Mouse (Mus musculus) intestine, postnatal 0 days (tissue): ENCODE measurements at regions not wholly inside any gene's neighbourhood (a gene's known extent, or its start where the extent isn't known, plus 50 kb on each side); places are given as distances from the start of the nearest gene placed in this dataset.

Experiments
- ATAC-seq: fragments of 200-750 bp; cut with Nextera tagmentation; 2 replicates; pipeline ENCODE4 v1.8.0; 2017; ENCODE audit warnings: mild to moderate bottlenecking, moderate TSS enrichment, moderate library complexity
- H3K27ac ChIP-seq: fragments of 300-500 bp; sonication (generic); 2 replicates; pipeline ENCODE4 v1.5.1; 2014; ENCODE audit warnings: mild to moderate bottlenecking, low read depth, low read length, moderate library complexity
- H3K27me3 ChIP-seq: fragments of 300-500 bp; sonication (generic); replicated peaks from 2 replicates; pipeline ENCODE4 v1.6.1; 2014; ENCODE audit warnings: low read length, mixed read lengths; ENCODE audit not compliant: control insufficient read depth, insufficient read depth
- H3K36me3 ChIP-seq: fragments of 300-500 bp; sonication (generic); 2 replicates; pipeline ENCODE4 v1.6.1; 2014; ENCODE audit warnings: mild to moderate bottlenecking, moderate library complexity; ENCODE audit not compliant: control insufficient read depth, insufficient read depth
- H3K4me1 ChIP-seq: fragments of 300-500 bp; sonication (generic); replicated peaks from 2 replicates; pipeline ENCODE4 v1.6.1; 2014; ENCODE audit warnings: antibody characterized with exemption, low read length, mixed read lengths; ENCODE audit not compliant: control insufficient read depth, insufficient read depth
- H3K4me2 ChIP-seq: fragments of 300-500 bp; sonication (generic); replicated peaks from 2 replicates; pipeline ENCODE4 v1.6.1; 2014; ENCODE audit warnings: low read depth, mild to moderate bottlenecking, moderate library complexity
- H3K4me3 ChIP-seq: fragments of 300-500 bp; sonication (generic); 2 replicates; pipeline ENCODE4 v1.5.1; 2014; ENCODE audit warnings: low read depth, low read length
- H3K9ac ChIP-seq: fragments of 300-500 bp; sonication (generic); 2 replicates; pipeline ENCODE4 v1.6.1; 2014; ENCODE audit warnings: mild to moderate bottlenecking, low read depth, low read length
- H3K9me3 ChIP-seq: fragments of 300-500 bp; sonication (generic); 2 replicates; pipeline ENCODE4 v1.6.1; 2016; ENCODE audit warnings: mixed run types; ENCODE audit not compliant: control insufficient read depth
- CTCF ChIP-seq: sonication (generic); IDR thresholded peaks from 2 replicates; pipeline ENCODE4 v1.5.1; 2016; ENCODE audit warnings: low read depth, mild to moderate bottlenecking, control low read depth, antibody characterized with exemption, moderate library complexity
- WGBS: fragments of 180-500 bp; shearing (Covaris S2); extraction: QIAGEN DNeasy Blood & Tissue Kit; methylation state at CpG from one replicate; pipeline ENCODE4 v1.1.7; 2014; 5-methylcytosine and 5-hydroxymethylcytosine counted together

- ATAC-seq = no peak
- 43% methylated on average over 11 of the region's 11 CpGs for WGBS
- Histone ChIP-seq H3K27me3 (no peaks in the 10 kb centered on the region), H3K4me1 (no peaks in the 10 kb centered on the region), H3K27ac (no peak overlapping the region), H3K9ac (no peak overlapping the region), H3K9me3 (no peaks in the 10 kb centered on the region), H3K4me3 (no peak overlapping the region), H3K36me3 (no peaks in the 10 kb centered on the region), H3K4me2 (no peak overlapping the region)
- TF ChIP-seq CTCF = no peak
Measured at GRCm38 (mm10) chr1:90486349-90486839, 116.4 kb upstream of the Cops8 start.

GRCm38 (mm10) chr1:90487886-90488285 is 114.9 kb upstream of the Cops8 start:
- Histone ChIP-seq H3K27ac (no peak overlapping the region), H3K9me3 (no peaks in the 10 kb centered on the region), H3K36me3 (no peaks in the 10 kb centered on the region), H3K27me3 (no peaks in the 10 kb centered on the region), H3K4me3 (no peak overlapping the region), H3K4me2 (no peak overlapping the region), H3K4me1 (no peaks in the 10 kb centered on the region), H3K9ac (no peak overlapping the region)
- no peak for ATAC-seq
- no peak for TF ChIP-seq CTCF
- WGBS = 80% methylated on average over 2 of the region's 2 CpGs

GRCm38 (mm10) chr1:90488991-90489390 is 113.8 kb upstream of the Cops8 start:
- no peaks in the 10 kb centered on the region for H3K36me3 ChIP-seq
- H3K4me1 ChIP-seq = no peaks in the 10 kb centered on the region
- no peak overlapping the region for H3K4me3 ChIP-seq
- H3K27ac ChIP-seq = no peak overlapping the region
- ATAC-seq = no peak
- TF ChIP-seq CTCF = no peak
- 77% methylated on average over 2 of the region's 2 CpGs for WGBS
- no peak overlapping the region for H3K4me2 ChIP-seq
- no peaks in the 10 kb centered on the region for H3K9me3 ChIP-seq
- no peaks in the 10 kb centered on the region for H3K27me3 ChIP-seq
- no peak overlapping the region for H3K9ac ChIP-seq

- Histone ChIP-seq H3K27me3 (no peaks in the 10 kb centered on the region), H3K27ac (no peak overlapping the region), H3K9ac (no peak overlapping the region), H3K9me3 (no peaks in the 10 kb centered on the region), H3K4me2 (no peak overlapping the region), H3K36me3 (no peaks in the 10 kb centered on the region), H3K4me3 (no peak overlapping the region), H3K4me1 (no peaks in the 10 kb centered on the region)
- ATAC-seq = no peak
- 62% methylated on average over 10 of the region's 10 CpGs for WGBS
- TF ChIP-seq CTCF = no peak
Measured at GRCm38 (mm10) chr1:90490335-90490734, 112.4 kb upstream of the Cops8 start.

- ATAC-seq = no peak
- H3K27ac ChIP-seq = no peak overlapping the region
Measured at GRCm38 (mm10) chr1:90493481-90493880, 109.3 kb upstream of the Cops8 start.

GRCm38 (mm10) chr1:90495174-90495573 is 107.6 kb upstream of the Cops8 start:
- Histone ChIP-seq H3K4me3 (no peak overlapping the region), H3K36me3 (no peaks in the 10 kb centered on the region), H3K27ac (no peak overlapping the region), H3K9me3 (no peaks in the 10 kb centered on the region), H3K4me2 (no peak overlapping the region), H3K4me1 (no peaks in the 10 kb centered on the region), H3K9ac (no peak overlapping the region), H3K27me3 (no peaks in the 10 kb centered on the region)
- WGBS = 66% methylated on average over 9 of the region's 9 CpGs
- no peak for ATAC-seq
- TF ChIP-seq CTCF = no peak

More at GRCm38 (mm10) chr1:90493481-90493880, 109.3 kb upstream of the Cops8 start:
- no peak for TF ChIP-seq CTCF
- 21% methylated on average over 7 of the region's 7 CpGs for WGBS
- no peak overlapping the region for H3K4me3 ChIP-seq
- H3K36me3 ChIP-seq = no peaks in the 10 kb centered on the region
- no peak overlapping the region for H3K9ac ChIP-seq
- H3K9me3 ChIP-seq = no peaks in the 10 kb centered on the region
- H3K4me1 ChIP-seq = no peaks in the 10 kb centered on the region
- no peak overlapping the region for H3K4me2 ChIP-seq
- no peaks in the 10 kb centered on the region for H3K27me3 ChIP-seq

GRCm38 (mm10) chr1:90497568-90497967 is 105.2 kb upstream of the Cops8 start:
- no peaks in the 10 kb centered on the region for H3K27me3 ChIP-seq
- no peak for TF ChIP-seq CTCF
- H3K4me2 ChIP-seq = no peak overlapping the region
- no peak overlapping the region for H3K9ac ChIP-seq
- no peak overlapping the region for H3K4me3 ChIP-seq
- ATAC-seq = no peak
- H3K4me1 ChIP-seq = no peaks in the 10 kb centered on the region
- no peak overlapping the region for H3K27ac ChIP-seq
- no peaks in the 10 kb centered on the region for H3K9me3 ChIP-seq
- no peaks in the 10 kb centered on the region for H3K36me3 ChIP-seq
